Mouse (Mus musculus) brown adipose tissue, adult 24 weeks (tissue): Measurements from ENCODE around the gene Traf2. TPM values are rescaled to one million over a fixed set of nuclear protein-coding genes. Genes with fewer than 3 reads are reported as not detected.
A peak's percentile ranks its signal among the peaks of the same experiment; 100 is the strongest.

Source experiments
- H3K27ac ChIP-seq: fragments of 200-500 bp; replicated peaks from 2 replicates; pipeline ENCODE4 v1.5.1; 2012; ENCODE audit warnings: low read depth, mild to moderate bottlenecking, low read length
- H3K4me1 ChIP-seq: fragments of 200-500 bp; 2 replicates; pipeline ENCODE4 v1.6.1; 2012; ENCODE audit warnings: low read length, mixed read lengths; ENCODE audit not compliant: control insufficient read depth, insufficient read depth, insufficient read length
- H3K4me3 ChIP-seq: fragments of 200-500 bp; 2 replicates; pipeline ENCODE4 v1.5.1; 2012; ENCODE audit warnings: low read depth, mild to moderate bottlenecking, low read length, moderate library complexity; ENCODE audit not compliant: insufficient read depth
- polyA plus RNA-seq: library from polyadenylated mRNA; stranded (reverse); fragments of >200 nt; gene quantifications from 2 replicates; pipeline ENCODE4 v1.2.4, GENCODE M21; 2012; ENCODE audit not compliant: missing spikeins, insufficient read depth, insufficient read length

Gene Traf2
- polyA plus RNA-seq = 7.0 and 12.9 TPM in 2 replicates

- H3K4me3 ChIP-seq = peak within 1 kb of the TSS; percentile 72
- peaks cover 17% of the 10 kb centered on the region for H3K4me1 ChIP-seq
- peak within 1 kb of the TSS; percentile 73 for H3K27ac ChIP-seq
These were observed at the start of gene Traf2 for GRCm38 (mm10) chr2:25546811-25547491. Gene Traf2 (minus strand): TSS chr2:25546940.

GRCm38 (mm10) chr2:25591863-25592262 is 45.1 kb upstream of the Traf2 start:
- no peak overlapping the region for H3K27ac ChIP-seq
- H3K4me3 ChIP-seq = no peak overlapping the region
- H3K4me1 ChIP-seq = no peaks in the 10 kb centered on the region

GRCm38 (mm10) chr2:25588227-25588907 is 41.6 kb upstream of the Traf2 start:
- Histone ChIP-seq H3K4me3 (no peak overlapping the region), H3K27ac (no peak overlapping the region; the same call in 1 of the 2 replicates), H3K4me1 (no peaks in the 10 kb centered on the region)

GRCm38 (mm10) chr2:25587290-25587689 is 40.5 kb upstream of the Traf2 start:
- no peaks in the 10 kb centered on the region for H3K4me1 ChIP-seq
- no peak overlapping the region for H3K27ac ChIP-seq
- no peak overlapping the region for H3K4me3 ChIP-seq

- H3K4me3 ChIP-seq = no peak overlapping the region
- no peaks in the 10 kb centered on the region for H3K4me1 ChIP-seq
- H3K27ac ChIP-seq = no peak overlapping the region
These were observed 38.9 kb upstream of the Traf2 start for GRCm38 (mm10) chr2:25585601-25586000.

GRCm38 (mm10) chr2:25584856-25585255 is 38.1 kb upstream of the Traf2 start:
- no peaks in the 10 kb centered on the region for H3K4me1 ChIP-seq

GRCm38 (mm10) chr2:25584152-25584551 is 37.4 kb upstream of the Traf2 start:
- H3K27ac ChIP-seq = no peak overlapping the region

More at GRCm38 (mm10) chr2:25584856-25585255, 38.1 kb upstream of the Traf2 start:
- H3K27ac ChIP-seq = no peak overlapping the region
- no peak overlapping the region for H3K4me3 ChIP-seq

GRCm38 (mm10) chr2:25583571-25583970 is 36.8 kb upstream of the Traf2 start:
- Histone ChIP-seq H3K27ac (no peak overlapping the region), H3K4me1 (no peaks in the 10 kb centered on the region; the same call in 1 of the 2 replicates), H3K4me3 (no peak overlapping the region)

More at GRCm38 (mm10) chr2:25584152-25584551, 37.4 kb upstream of the Traf2 start:
- Histone ChIP-seq H3K4me3 (no peak overlapping the region), H3K4me1 (no peaks in the 10 kb centered on the region; the same call in 1 of the 2 replicates)

GRCm38 (mm10) chr2:25583120-25583481 is 36.4 kb upstream of the Traf2 start:
- Histone ChIP-seq H3K4me3 (no peak overlapping the region), H3K27ac (no peak overlapping the region), H3K4me1 (no peaks in the 10 kb centered on the region; the same call in 1 of the 2 replicates)

- H3K27ac ChIP-seq = no peak overlapping the region
- H3K4me3 ChIP-seq = no peak overlapping the region
- no peaks in the 10 kb centered on the region; the same call in 1 of the 2 replicates for H3K4me1 ChIP-seq
These were observed 35.9 kb upstream of the Traf2 start for GRCm38 (mm10) chr2:25582466-25583119.

GRCm38 (mm10) chr2:25581901-25582301 is 35.2 kb upstream of the Traf2 start:
- Histone ChIP-seq H3K27ac (no peak overlapping the region), H3K4me3 (no peak overlapping the region), H3K4me1 (no peaks in the 10 kb centered on the region; the same call in 1 of the 2 replicates)

- H3K27ac ChIP-seq = no peak within 1 kb of the TSS
- no peak within 1 kb of the TSS for H3K4me3 ChIP-seq
- H3K4me1 ChIP-seq = no peaks in the 10 kb centered on the region; the same call in 1 of the 2 replicates
These were observed 34.6 kb upstream of the Traf2 start, which contains the start of gene Ajm1 for GRCm38 (mm10) chr2:25581294-25581864. Gene Ajm1 (minus strand): TSS chr2:25581757.

- H3K4me1 ChIP-seq = peaks cover under 1% of the 10 kb centered on the region; the same call in 1 of the 2 replicates
- no peak overlapping the region for H3K27ac ChIP-seq
- H3K4me3 ChIP-seq = no peak overlapping the region
These were observed 33.9 kb upstream of the Traf2 start for GRCm38 (mm10) chr2:25580621-25581101.

GRCm38 (mm10) chr2:25579737-25580460 is 33.2 kb upstream of the Traf2 start:
- Histone ChIP-seq H3K4me3 (peak overlapping the region; percentile 7), H3K4me1 (peaks cover 3% of the 10 kb centered on the region; the same call in 1 of the 2 replicates), H3K27ac (no peak overlapping the region)
